Mouse (Mus musculus) kidney, adult 2 months (tissue): Measurements from ENCODE around the gene Rpl23a.

ENCODE experiments used
- CTCF ChIP-seq: fragments of 200-500 bp; conservative IDR thresholded peaks from 2 replicates; pipeline ENCODE4 v1.5.1; 2011; ENCODE audit warnings: low read depth, mild to moderate bottlenecking, control low read depth, low read length, moderate library complexity, mixed read lengths; ENCODE audit not compliant: insufficient read depth, insufficient read length
- POLR2A ChIP-seq: fragments of 200-500 bp; IDR thresholded peaks from one replicate; pipeline ENCODE4 v1.6.1; 2011; ENCODE audit warnings: low read depth, low read length, control low read depth

- TF ChIP-seq POLR2A = no peak
- no peak for TF ChIP-seq CTCF
Measured at GRCm38 (mm10) chr11:78167257-78167959, 16.0 kb downstream of the Rpl23a start.
